10 mouse cellular contexts compared by ENCODE assay signal in genomic region chr17:36988475-36988874, GRCm38 (mm10). TPM values are rescaled to one million over a fixed set of nuclear protein-coding genes. Genes with fewer than 3 reads are reported as not detected.
DNase-seq lines count a peak whose midpoint lies in the region; ATAC-seq and TF ChIP-seq lines count a peak whose summit lies in the region.
"Had no signal": no experiment of that assay in that cellular context is flagged by ENCODE, and none has a peak within 500 bp of the region (broad histone marks: within the 10 kb centered on the region; RNA-seq: fewer than 3 reads in every experiment).

No protein-coding gene starts in this region.

- peak overlapping the region; percentile 44 for H3K4me2 ChIP-seq in limb, embryonic 12.5 days
- 0 out of 2 replicates have a peak overlapping the region, but pooled peaks have one; percentile 1 for H3K4me2 ChIP-seq in stomach, postnatal 0 days (replicated peaks; ENCODE audit: low read depth)

- no peak for TF ChIP-seq EP300 in stomach, postnatal 0 days (optimal IDR thresholded peaks at IDR 0.05)

- no peak overlapping the region for H3K9ac ChIP-seq in limb, embryonic 12.5 days (replicated peaks)
- H3K9ac ChIP-seq in stomach, postnatal 0 days (ENCODE audit: low read length), result no peak overlapping the region

- no peaks in the 10 kb centered on the region; the same call in 1 of the 2 replicates for H3K9me3 ChIP-seq in megakaryocyte, embryonic 14.5 days
- H3K9me3 ChIP-seq in limb, embryonic 12.5 days, result no peaks in the 10 kb centered on the region
- H3K9me3 ChIP-seq in stomach, postnatal 0 days (ENCODE audit: control insufficient read depth, low read length), result no peaks in the 10 kb centered on the region

- peak; percentile 30; the same call in 1 of the 2 replicates for ATAC-seq in frontal cortex, adult (ENCODE audit: low TSS enrichment)
- ATAC-seq in megakaryocyte, adult 5-6 weeks (ENCODE audit: poor library complexity, severe bottlenecking), result no peak
- ATAC-seq in limb, embryonic 12.5 days (ENCODE audit: insufficient number of reproducible peaks, insufficient read depth, low FRiP score, low TSS enrichment, low read depth), result no peak
- no peak for ATAC-seq in stomach, postnatal 0 days (ENCODE audit: low FRiP score, low TSS enrichment)

- H3K4me3 ChIP-seq in megakaryocyte, embryonic 14.5 days (replicated peaks), result peak overlapping the region; percentile 24
- H3K4me3 ChIP-seq in limb, embryonic 12.5 days (replicated peaks), result peak overlapping the region; percentile 23
- H3K4me3 ChIP-seq in stomach, postnatal 0 days (ENCODE audit: low read depth, low read length), result no peak overlapping the region

- H3K36me3 ChIP-seq in megakaryocyte, embryonic 14.5 days (replicated peaks; ENCODE audit: low read length), result no peaks in the 10 kb centered on the region
- no peaks in the 10 kb centered on the region for H3K36me3 ChIP-seq in limb, embryonic 12.5 days
- no peaks in the 10 kb centered on the region for H3K36me3 ChIP-seq in stomach, postnatal 0 days (ENCODE audit: control insufficient read depth, insufficient read depth, low read length)

- peaks cover 27% of the 10 kb centered on the region for H3K27me3 ChIP-seq in megakaryocyte, embryonic 14.5 days (replicated peaks)
- H3K27me3 ChIP-seq in limb, embryonic 12.5 days, result peaks cover 32% of the 10 kb centered on the region
- H3K27me3 ChIP-seq in stomach, postnatal 0 days (ENCODE audit: control insufficient read depth, insufficient read depth, low read length), result no peaks in the 10 kb centered on the region

- no peak for TF ChIP-seq CTCF in stomach, postnatal 0 days (IDR thresholded peaks at IDR 0.05; ENCODE audit: low read depth)

- H3K27ac ChIP-seq in limb, embryonic 12.5 days, result no peak overlapping the region
- H3K27ac ChIP-seq in stomach, postnatal 0 days (replicated peaks), result no peak overlapping the region

- peaks cover 36% of the 10 kb centered on the region for H3K4me1 ChIP-seq in megakaryocyte, embryonic 14.5 days
- H3K4me1 ChIP-seq in limb, embryonic 12.5 days (replicated peaks), result 0 out of 2 replicates have a peak, but pooled peaks cover 2% of the 10 kb centered on the region
- 0 out of 2 replicates have a peak, but pooled peaks cover 2% of the 10 kb centered on the region for H3K4me1 ChIP-seq in stomach, postnatal 0 days (replicated peaks; ENCODE audit: control insufficient read depth, insufficient read depth)

- DNase-seq in frontal cortex, postnatal 36 days (ENCODE audit: low spot score in 2 of 2), result no peak
- DNase-seq in stomach, postnatal 0 days (ENCODE audit: low spot score), result no peak
- no peak for DNase-seq in yolk sac, embryonic 10.5 days (ENCODE audit: low spot score)
- no peak for DNase-seq in urinary bladder, adult 2 months (ENCODE audit: low spot score)
- DNase-seq: cerebellum, adult 9-11 months; gastrocnemius, postnatal 25 days had no signal

- WGBS in limb, embryonic 12.5 days, result 4% methylated on average over 24 of the region's 24 CpGs
- 9% methylated on average over 24 of the region's 24 CpGs for WGBS in stomach, postnatal 0 days

RNA-seq across cellular contexts. Expression of gene H2-M5, which starts 0.9 kb away (rescaled TPM):
- not detected in 2 replicates for polyA plus RNA-seq in megakaryocyte, embryonic 14.5 days (2012; ENCODE audit: insufficient read depth, low replicate concordance)
- 0.23 TPM in 1 of 2 replicates, not detected in the other for total RNA-seq in megakaryocyte, adult 5-6 weeks (2015)
- total RNA-seq in megakaryocyte, adult 5-6 weeks (2017), result not detected in 2 replicates
- polyA plus RNA-seq in limb, embryonic 12.5 days (2016; fragmentation: Nextera tagmentation; extraction: Ambion mirVana), result 1.4 and 1.9 TPM in 2 replicates
- polyA plus RNA-seq in stomach, postnatal 0 days (2015; fragmentation: Nextera tagmentation; extraction: Ambion mirVana), result 0.05 and 0.08 TPM in 2 replicates
- 3.0 and 3.8 TPM in 2 replicates for polyA plus RNA-seq in urinary bladder, adult 2 months (2012; rRNA removed)
- total RNA-seq: gastrocnemius, postnatal 25 days had no signal

RNA-seq across cellular contexts. Expression of gene 2410137M14Rik, which starts 7.4 kb away (rescaled TPM):
- polyA plus RNA-seq in megakaryocyte, embryonic 14.5 days (2012; ENCODE audit: insufficient read depth, low replicate concordance), result not detected in 2 replicates
- total RNA-seq in megakaryocyte, adult 5-6 weeks (2015), result not detected in 2 replicates
- not detected in 2 replicates for total RNA-seq in megakaryocyte, adult 5-6 weeks (2017)
- not detected in 2 replicates for polyA plus RNA-seq in limb, embryonic 12.5 days (2016; fragmentation: Nextera tagmentation; extraction: Ambion mirVana)
- polyA plus RNA-seq in stomach, postnatal 0 days (2015; fragmentation: Nextera tagmentation; extraction: Ambion mirVana), result not detected in 2 replicates
- 0.30 and 0.56 TPM in 2 replicates for polyA plus RNA-seq in urinary bladder, adult 2 months (2012; rRNA removed)
- total RNA-seq: gastrocnemius, postnatal 25 days had no signal

RNA-seq across cellular contexts. Expression of gene Zfp57, which starts 12.5 kb away (rescaled TPM):
- polyA plus RNA-seq in megakaryocyte, embryonic 14.5 days (2012; ENCODE audit: insufficient read depth, low replicate concordance), result 3.5 TPM in 1 of 2 replicates, not detected in the other
- not detected in 2 replicates for total RNA-seq in megakaryocyte, adult 5-6 weeks (2015)
- total RNA-seq in megakaryocyte, adult 5-6 weeks (2017), result not detected in 2 replicates
- polyA plus RNA-seq in limb, embryonic 12.5 days (2016; fragmentation: Nextera tagmentation; extraction: Ambion mirVana), result 124 and 130 TPM in 2 replicates
- polyA plus RNA-seq in stomach, postnatal 0 days (2015; fragmentation: Nextera tagmentation; extraction: Ambion mirVana), result 9.9 and 10.0 TPM in 2 replicates
- polyA plus RNA-seq in urinary bladder, adult 2 months (2012; rRNA removed), result 22.6 and 32.3 TPM in 2 replicates

RNA-seq across cellular contexts. Expression of gene Znrd1as, which starts 30.1 kb away (rescaled TPM):
- polyA plus RNA-seq in megakaryocyte, embryonic 14.5 days (2012; ENCODE audit: insufficient read depth, low replicate concordance), result 0.85 TPM in 1 of 2 replicates, not detected in the other
- total RNA-seq in megakaryocyte, adult 5-6 weeks (2015), result 2.2 and 4.3 TPM in 2 replicates
- total RNA-seq in megakaryocyte, adult 5-6 weeks (2017), result 5.7 and 6.5 TPM in 2 replicates
- polyA plus RNA-seq in limb, embryonic 12.5 days (2016; fragmentation: Nextera tagmentation; extraction: Ambion mirVana), result 7.0 and 7.4 TPM in 2 replicates
- polyA plus RNA-seq in stomach, postnatal 0 days (2015; fragmentation: Nextera tagmentation; extraction: Ambion mirVana), result 4.5 and 5.2 TPM in 2 replicates
- polyA plus RNA-seq in urinary bladder, adult 2 months (2012; rRNA removed), result 15.9 and 17.0 TPM in 2 replicates

RNA-seq across cellular contexts. Expression of gene Znrd1, which starts 30.1 kb away (rescaled TPM):
- polyA plus RNA-seq in megakaryocyte, embryonic 14.5 days (2012; ENCODE audit: insufficient read depth, low replicate concordance), result 2.1 and 2.6 TPM in 2 replicates
- total RNA-seq in megakaryocyte, adult 5-6 weeks (2015), result 85.1 and 90.6 TPM in 2 replicates
- 22.5 and 32.0 TPM in 2 replicates for total RNA-seq in megakaryocyte, adult 5-6 weeks (2017)
- polyA plus RNA-seq in limb, embryonic 12.5 days (2016; fragmentation: Nextera tagmentation; extraction: Ambion mirVana), result 114 and 115 TPM in 2 replicates
- polyA plus RNA-seq in stomach, postnatal 0 days (2015; fragmentation: Nextera tagmentation; extraction: Ambion mirVana), result 49.4 and 58.6 TPM in 2 replicates
- 38.3 and 39.6 TPM in 2 replicates for polyA plus RNA-seq in urinary bladder, adult 2 months (2012; rRNA removed)
